Mouse (Mus musculus): ENCODE measurements around the gene Supt20. TPM values are rescaled to one million over a fixed set of nuclear protein-coding genes. Genes with fewer than 3 reads are reported as not detected.

Gene Supt20
- polyA plus RNA-seq, 1 experiment from 2014 or later = 129 TPM

- Histone ChIP-seq H3K9ac (ENCODE audit: low read length) (no peak overlapping the region), H3K9me3 (ENCODE audit: control insufficient read depth, low read length) (no peaks in the 10 kb centered on the region), H3K4me2 (ENCODE audit: low read depth, low read length, severe bottlenecking) (no peak overlapping the region), H3K36me3 (ENCODE audit: control insufficient read depth, insufficient read depth, low read length) (peaks cover 3% of the 10 kb centered on the region; the same call in 1 of the 2 replicates), H3K27ac (ENCODE audit: low read depth, low read length) (no peak overlapping the region), H3K27me3 (ENCODE audit: control insufficient read depth, insufficient read depth, low read length) (no peaks in the 10 kb centered on the region), H3K4me3 (ENCODE audit: low read depth, low read length) (no peak overlapping the region), H3K4me1 (replicated peaks; ENCODE audit: control insufficient read depth, insufficient read depth, low read length) (no peaks in the 10 kb centered on the region)
- 87% methylated on average over 6 of the region's 6 CpGs for WGBS
- DNase-seq (ENCODE audit: low spot score) (no peak), ATAC-seq (replicated peaks; ENCODE audit: low FRiP score) (no peak)
These were observed 24.7 kb downstream of the Supt20 start for GRCm38 (mm10) chr3:54717348-54717747.

GRCm38 (mm10) chr3:54718947-54719346 is 26.3 kb downstream of the Supt20 start:
- H3K4me1 ChIP-seq (replicated peaks; ENCODE audit: control insufficient read depth, insufficient read depth, low read length) = no peaks in the 10 kb centered on the region
- WGBS = 66% methylated on average over 3 of the region's 3 CpGs
- H3K4me3 ChIP-seq (ENCODE audit: low read depth, low read length) = no peak overlapping the region
- no peaks in the 10 kb centered on the region for H3K9me3 ChIP-seq (ENCODE audit: control insufficient read depth, low read length)
- peaks cover 3% of the 10 kb centered on the region; the same call in 1 of the 2 replicates for H3K36me3 ChIP-seq (ENCODE audit: control insufficient read depth, insufficient read depth, low read length)
- ATAC-seq (replicated peaks; ENCODE audit: low FRiP score) (no peak), DNase-seq (ENCODE audit: low spot score) (no peak)
- H3K27ac ChIP-seq (ENCODE audit: low read depth, low read length) = no peak overlapping the region
- no peak overlapping the region for H3K4me2 ChIP-seq (ENCODE audit: low read depth, low read length, severe bottlenecking)
- no peak overlapping the region for H3K9ac ChIP-seq (ENCODE audit: low read length)
- no peaks in the 10 kb centered on the region for H3K27me3 ChIP-seq (ENCODE audit: control insufficient read depth, insufficient read depth, low read length)

GRCm38 (mm10) chr3:54723741-54724500 is 31.3 kb downstream of the Supt20 start:
- Histone ChIP-seq H3K36me3 (ENCODE audit: control insufficient read depth, insufficient read depth, low read length) (peaks cover 12% of the 10 kb centered on the region), H3K4me1 (replicated peaks; ENCODE audit: control insufficient read depth, insufficient read depth, low read length) (no peaks in the 10 kb centered on the region), H3K9ac (ENCODE audit: low read length) (no peak overlapping the region), H3K4me3 (ENCODE audit: low read depth, low read length) (no peak overlapping the region), H3K9me3 (ENCODE audit: control insufficient read depth, low read length) (no peaks in the 10 kb centered on the region), H3K27ac (ENCODE audit: low read depth, low read length) (no peak overlapping the region), H3K4me2 (ENCODE audit: low read depth, low read length, severe bottlenecking) (no peak overlapping the region), H3K27me3 (ENCODE audit: control insufficient read depth, insufficient read depth, low read length) (no peaks in the 10 kb centered on the region)
- DNase-seq (ENCODE audit: low spot score) (no peak), ATAC-seq (replicated peaks; ENCODE audit: low FRiP score) (no peak)
- WGBS = 90% methylated on average over 10 of the region's 10 CpGs

GRCm38 (mm10) chr3:54725344-54725743 is 32.7 kb downstream of the Supt20 start:
- DNase-seq (ENCODE audit: low spot score) (no peak), ATAC-seq (replicated peaks; ENCODE audit: low FRiP score) (no peak)
- H3K9ac ChIP-seq (ENCODE audit: low read length) = no peak overlapping the region
- no peaks in the 10 kb centered on the region for H3K4me1 ChIP-seq (replicated peaks; ENCODE audit: control insufficient read depth, insufficient read depth, low read length)
- no peak overlapping the region for H3K27ac ChIP-seq (ENCODE audit: low read depth, low read length)
- no peak overlapping the region for H3K4me2 ChIP-seq (ENCODE audit: low read depth, low read length, severe bottlenecking)
- WGBS = 89% methylated on average over 2 of the region's 2 CpGs
- no peak overlapping the region for H3K4me3 ChIP-seq (ENCODE audit: low read depth, low read length)
- no peaks in the 10 kb centered on the region for H3K9me3 ChIP-seq (ENCODE audit: control insufficient read depth, low read length)
- peaks cover 17% of the 10 kb centered on the region for H3K36me3 ChIP-seq (ENCODE audit: control insufficient read depth, insufficient read depth, low read length)
- H3K27me3 ChIP-seq (ENCODE audit: control insufficient read depth, insufficient read depth, low read length) = no peaks in the 10 kb centered on the region

GRCm38 (mm10) chr3:54727588-54727987 is 35.0 kb downstream of the Supt20 start:
- H3K27ac ChIP-seq (ENCODE audit: low read depth, low read length) = no peak overlapping the region
- DNase-seq (ENCODE audit: low spot score) = no peak
- ATAC-seq (replicated peaks; ENCODE audit: low FRiP score) = no peak
- no peak overlapping the region for H3K4me3 ChIP-seq (ENCODE audit: low read depth, low read length)
- WGBS = 94% methylated on average over 2 of the region's 2 CpGs
- no peaks in the 10 kb centered on the region for H3K27me3 ChIP-seq (ENCODE audit: control insufficient read depth, insufficient read depth, low read length)
- H3K9ac ChIP-seq (ENCODE audit: low read length) = no peak overlapping the region
- H3K36me3 ChIP-seq (ENCODE audit: control insufficient read depth, insufficient read depth, low read length) = peaks cover 17% of the 10 kb centered on the region
- H3K4me1 ChIP-seq (replicated peaks; ENCODE audit: control insufficient read depth, insufficient read depth, low read length) = no peaks in the 10 kb centered on the region
- no peak overlapping the region for H3K4me2 ChIP-seq (ENCODE audit: low read depth, low read length, severe bottlenecking)
- no peaks in the 10 kb centered on the region for H3K9me3 ChIP-seq (ENCODE audit: control insufficient read depth, low read length)

GRCm38 (mm10) chr3:54728100-54728499 is 35.5 kb downstream of the Supt20 start:
- Histone ChIP-seq H3K9ac (ENCODE audit: low read length) (no peak overlapping the region), H3K4me2 (ENCODE audit: low read depth, low read length, severe bottlenecking) (no peak overlapping the region), H3K27me3 (ENCODE audit: control insufficient read depth, insufficient read depth, low read length) (no peaks in the 10 kb centered on the region), H3K36me3 (ENCODE audit: control insufficient read depth, insufficient read depth, low read length) (peaks cover 19% of the 10 kb centered on the region), H3K4me3 (ENCODE audit: low read depth, low read length) (no peak overlapping the region), H3K27ac (ENCODE audit: low read depth, low read length) (no peak overlapping the region), H3K9me3 (ENCODE audit: control insufficient read depth, low read length) (no peaks in the 10 kb centered on the region), H3K4me1 (replicated peaks; ENCODE audit: control insufficient read depth, insufficient read depth, low read length) (no peaks in the 10 kb centered on the region)
- DNase-seq (ENCODE audit: low spot score) (no peak), ATAC-seq (replicated peaks; ENCODE audit: low FRiP score) (no peak)
- 94% methylated on average over 6 of the region's 6 CpGs for WGBS

GRCm38 (mm10) chr3:54731626-54732150 is 39.1 kb downstream of the Supt20 start:
- H3K9ac ChIP-seq (ENCODE audit: low read length) = no peak overlapping the region
- H3K4me2 ChIP-seq (ENCODE audit: low read depth, low read length, severe bottlenecking) = no peak overlapping the region
- no peaks in the 10 kb centered on the region for H3K9me3 ChIP-seq (ENCODE audit: control insufficient read depth, low read length)
- H3K4me3 ChIP-seq (ENCODE audit: low read depth, low read length) = no peak overlapping the region
- H3K4me1 ChIP-seq (replicated peaks; ENCODE audit: control insufficient read depth, insufficient read depth, low read length) = no peaks in the 10 kb centered on the region
- no peak for ATAC-seq (replicated peaks; ENCODE audit: low FRiP score)
- H3K36me3 ChIP-seq (ENCODE audit: control insufficient read depth, insufficient read depth, low read length) = peaks cover 19% of the 10 kb centered on the region
- no peak overlapping the region for H3K27ac ChIP-seq (ENCODE audit: low read depth, low read length)
- no peaks in the 10 kb centered on the region for H3K27me3 ChIP-seq (ENCODE audit: control insufficient read depth, insufficient read depth, low read length)
- no peak for DNase-seq (ENCODE audit: low spot score)
- WGBS = 87% methylated on average over 8 of the region's 8 CpGs

- 96% methylated on average over 4 of the region's 4 CpGs for whole genome bisulfite sequencing
- H3K9ac ChIP-seq (ENCODE audit: low read length) = no peak overlapping the region
- H3K4me2 ChIP-seq (ENCODE audit: low read depth, low read length, severe bottlenecking) = no peak overlapping the region
- H3K27me3 ChIP-seq (ENCODE audit: control insufficient read depth, insufficient read depth, low read length) = no peaks in the 10 kb centered on the region
- H3K4me1 ChIP-seq (replicated peaks; ENCODE audit: control insufficient read depth, insufficient read depth, low read length) = no peaks in the 10 kb centered on the region
- H3K9me3 ChIP-seq (ENCODE audit: control insufficient read depth, low read length) = no peaks in the 10 kb centered on the region
- H3K27ac ChIP-seq (ENCODE audit: low read depth, low read length) = no peak overlapping the region
- no peak overlapping the region for H3K4me3 ChIP-seq (ENCODE audit: low read depth, low read length)
- ATAC-seq (replicated peaks; ENCODE audit: low FRiP score) = no peak
- no peak for DNase-seq (ENCODE audit: low spot score)
- H3K36me3 ChIP-seq (ENCODE audit: control insufficient read depth, insufficient read depth, low read length) = peaks cover 19% of the 10 kb centered on the region
These were observed 39.8 kb downstream of the Supt20 start for GRCm38 (mm10) chr3:54732371-54732770.

Measured in forebrain, embryonic 11.5 days (tissue).